Mouse (Mus musculus) myocyte (in vitro differentiated cells): ENCODE results near the gene Rtl10. TPM values are rescaled to one million over a fixed set of nuclear protein-coding genes. Genes with fewer than 3 reads are reported as not detected.

Experiments
- H3K27me3 ChIP-seq: one replicate; pipeline ENCODE4 v1.6.1; 2011; ENCODE audit not compliant: control insufficient read depth, insufficient read depth, insufficient read length
- H3K36me3 ChIP-seq: one replicate; pipeline ENCODE4 v1.6.1; 2011; ENCODE audit not compliant: control insufficient read depth, insufficient read depth
- H3K4me2 ChIP-seq: one replicate; pipeline ENCODE4 v1.6.1; 2011; ENCODE audit warnings: low read depth, control low read depth
- H3K4me3 ChIP-seq: one replicate; pipeline ENCODE4 v1.5.1; 2011; ENCODE audit warnings: mild to moderate bottlenecking, control low read depth, moderate library complexity
- H3K79me2 ChIP-seq: one replicate; pipeline ENCODE4 v1.6.1; 2011; ENCODE audit not compliant: control insufficient read depth, insufficient read depth
- H3ac ChIP-seq: one replicate; pipeline ENCODE4 v1.6.1; 2011; ENCODE audit not compliant: control insufficient read depth, insufficient read length
- CEBPB ChIP-seq: IDR thresholded peaks from 2 replicates; pipeline ENCODE4 v1.6.1; 2011; ENCODE audit warnings: mild to moderate bottlenecking, moderate library complexity; ENCODE audit not compliant: poor library complexity, insufficient read depth, severe bottlenecking
- E2F4 ChIP-seq: IDR thresholded peaks from one replicate; pipeline ENCODE4 v1.6.1; 2011; ENCODE audit warnings: mild to moderate bottlenecking, control low read depth, moderate library complexity; ENCODE audit not compliant: insufficient read depth
- MAX ChIP-seq: IDR thresholded peaks from one replicate; pipeline ENCODE4 v1.6.1; 2011; ENCODE audit warnings: low read depth, mild to moderate bottlenecking, control low read depth
- MYOD1 ChIP-seq, 3 experiments: IDR thresholded peaks; one replicate each; pipeline ENCODE4 v1.6.1; 2011; ENCODE audit warnings: control low read depth in 2 of 3, low read depth in 2 of 3, mild to moderate bottlenecking in 2 of 3, moderate library complexity in 1 of 3; ENCODE audit not compliant: insufficient read length in 2 of 3, control insufficient read depth in 1 of 3
- MYOG ChIP-seq, 3 experiments: IDR thresholded peaks; one replicate each; pipeline ENCODE4 v1.6.1; 2011; ENCODE audit warnings: control low read depth in 2 of 3, low read depth in 2 of 3, mild to moderate bottlenecking in 2 of 3; ENCODE audit not compliant: insufficient read length in 2 of 3, control insufficient read depth in 1 of 3, insufficient read depth in 1 of 3
- POLR2A ChIP-seq: IDR thresholded peaks from one replicate; pipeline ENCODE4 v1.6.1; 2011; ENCODE audit warnings: low read depth, mild to moderate bottlenecking, control low read depth, moderate library complexity; ENCODE audit not compliant: insufficient read length
- POLR2AphosphoS2 ChIP-seq: IDR thresholded peaks from one replicate; pipeline ENCODE4 v1.6.1; 2011; ENCODE audit warnings: low read depth, control low read depth; ENCODE audit not compliant: insufficient read length
- REST ChIP-seq: IDR thresholded peaks from one replicate; pipeline ENCODE4 v1.6.1; 2011; ENCODE audit warnings: mild to moderate bottlenecking, control low read depth, moderate library complexity; ENCODE audit not compliant: insufficient read depth, insufficient read length
- SRF ChIP-seq: IDR thresholded peaks from one replicate; pipeline ENCODE4 v1.6.1; 2011; ENCODE audit warnings: low read depth; ENCODE audit not compliant: control insufficient read depth, insufficient read length
- TCF12 ChIP-seq: IDR thresholded peaks from one replicate; pipeline ENCODE4 v1.6.1; 2011; ENCODE audit warnings: mild to moderate bottlenecking, control low read depth; ENCODE audit not compliant: poor library complexity, insufficient read depth, severe bottlenecking
- TCF3 ChIP-seq: IDR thresholded peaks from one replicate; pipeline ENCODE4 v1.6.1; 2011; ENCODE audit warnings: low read depth, control low read depth; ENCODE audit not compliant: insufficient read length
- USF1 ChIP-seq: IDR thresholded peaks from one replicate; pipeline ENCODE4 v1.6.1; 2011; ENCODE audit warnings: low read depth, mild to moderate bottlenecking, control low read depth, moderate library complexity
- polyA plus RNA-seq: library from polyadenylated mRNA; unstranded; fragments of >200 nt; fragmentation: generic; extraction: Trizol; gene quantifications from one replicate; pipeline ENCODE4 v1.2.1, GENCODE M21; 2012; ENCODE audit warnings: missing spikeins

Gene Rtl10
- polyA plus RNA-seq, 1 experiment, result 2.7 TPM

DNA sequence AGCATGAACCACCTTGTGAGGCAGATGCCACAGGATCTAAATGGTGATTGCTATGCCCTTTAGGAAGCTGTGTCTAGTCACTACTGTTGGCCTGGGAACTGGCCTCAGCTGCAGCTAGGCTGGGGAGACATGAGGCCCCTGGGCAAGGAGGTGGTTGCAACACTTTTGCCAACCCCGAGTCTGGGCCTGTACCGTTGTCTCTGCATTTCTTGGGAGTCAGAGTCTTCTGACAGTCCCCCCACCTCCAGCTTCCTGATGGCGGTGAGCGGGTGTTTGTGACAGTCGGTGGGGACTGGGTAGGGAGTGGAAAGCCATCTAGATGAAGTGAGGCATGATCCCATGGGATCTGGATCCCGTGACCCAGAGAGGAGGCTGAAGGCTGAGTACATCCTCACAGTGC is 43.3 kb upstream of the Rtl10 start:
- Histone ChIP-seq H3ac (no peak overlapping the region), H3K4me3 (no peak overlapping the region)
- TF ChIP-seq E2F4 (no peak), REST (no peak), CEBPB (no peak), USF1 (no peak), TCF3 (no peak), MAX (no peak), MYOD1 (IDR thresholded peaks at IDR 0.05; ENCODE audit: control insufficient read depth in 1 of 3, insufficient read length in 2 of 3, low read depth in 2 of 3) (no peak), POLR2AphosphoS2 (no peak), POLR2A (no peak), MYOG (IDR thresholded peaks at IDR 0.05; ENCODE audit: control insufficient read depth in 1 of 3, insufficient read depth in 1 of 3, insufficient read length in 2 of 3, low read depth in 2 of 3) (no peak), TCF12 (no peak)

DNA sequence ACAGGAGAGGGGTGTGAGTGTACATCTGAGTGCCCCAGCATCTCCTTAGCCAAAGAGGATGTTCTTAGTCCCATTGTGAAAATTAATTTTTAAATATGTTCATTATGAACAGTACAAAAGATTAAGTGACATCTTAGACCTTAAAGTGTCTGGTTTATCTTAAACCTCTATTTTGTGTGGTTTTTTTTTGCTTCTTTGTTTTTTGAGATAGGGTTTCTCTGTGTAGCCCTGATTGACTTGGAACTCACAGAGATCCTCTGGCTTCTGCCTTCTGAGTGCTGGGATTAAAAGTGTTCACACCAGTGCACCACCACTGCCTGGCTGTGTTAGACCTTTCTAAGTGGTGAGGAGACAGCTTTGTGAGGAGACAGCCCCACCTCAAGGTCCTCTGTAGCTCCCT is 40.0 kb upstream of the Rtl10 start:
- no peak overlapping the region for H3ac ChIP-seq
- no peak overlapping the region for H3K4me3 ChIP-seq
- TF ChIP-seq E2F4 (no peak), POLR2AphosphoS2 (no peak), MYOG (IDR thresholded peaks at IDR 0.05; ENCODE audit: control insufficient read depth in 1 of 3, insufficient read depth in 1 of 3, insufficient read length in 2 of 3, low read depth in 2 of 3) (no peak), MYOD1 (IDR thresholded peaks at IDR 0.05; ENCODE audit: control insufficient read depth in 1 of 3, insufficient read length in 2 of 3, low read depth in 2 of 3) (no peak), REST (no peak), TCF12 (no peak), MAX (no peak), SRF (no peak), POLR2A (no peak), CEBPB (no peak), USF1 (no peak), TCF3 (no peak)
- H3K36me3 ChIP-seq, result no peaks in the 10 kb centered on the region
- peak overlapping the region; percentile 92 for H3K4me2 ChIP-seq
- H3K79me2 ChIP-seq, result no peaks in the 10 kb centered on the region
- no peaks in the 10 kb centered on the region for H3K27me3 ChIP-seq

More for the DNA sequence above, 43.3 kb upstream of the Rtl10 start:
- Histone ChIP-seq H3K79me2 (no peaks in the 10 kb centered on the region), H3K27me3 (no peaks in the 10 kb centered on the region), H3K36me3 (no peaks in the 10 kb centered on the region), H3K4me2 (no peak overlapping the region)

DNA sequence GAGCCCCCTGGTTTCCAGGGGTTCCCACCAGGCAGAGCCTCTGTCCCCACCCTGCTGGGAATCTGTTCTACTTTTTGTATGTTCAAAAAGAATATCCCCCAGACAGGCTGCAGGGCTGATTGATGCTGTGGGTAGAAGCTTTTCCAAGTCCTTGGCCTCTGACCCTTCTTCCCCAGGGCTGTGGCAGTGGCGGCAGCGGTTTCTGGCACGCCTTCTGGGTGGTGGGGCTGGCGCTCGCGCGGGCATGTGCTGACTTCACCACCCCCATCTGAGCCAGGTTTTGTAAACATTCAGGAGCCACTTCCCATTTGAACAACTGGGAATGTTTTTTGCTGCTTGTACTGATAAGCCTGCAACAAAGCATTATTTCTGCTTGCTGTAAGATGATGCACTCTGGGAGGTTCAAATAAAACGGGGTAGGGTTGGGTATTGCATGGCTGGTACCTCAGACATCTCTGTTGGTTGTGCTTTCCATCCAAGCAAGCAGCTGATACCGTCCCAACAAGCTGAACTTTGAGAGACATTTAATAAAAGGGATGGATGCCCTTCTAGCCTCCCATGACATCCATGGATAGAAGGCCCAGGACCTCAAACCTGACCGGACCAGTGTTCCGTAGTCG is 39.3 kb upstream of the Rtl10 start:
- H3K36me3 ChIP-seq, result no peaks in the 10 kb centered on the region
- no peak overlapping the region for H3ac ChIP-seq
- H3K4me2 ChIP-seq, result peak overlapping the region; percentile 92
- TF ChIP-seq POLR2AphosphoS2 (no peak), MYOD1 (IDR thresholded peaks at IDR 0.05; ENCODE audit: control insufficient read depth in 1 of 3, insufficient read length in 2 of 3, low read depth in 2 of 3) (peak in 1 of 3 experiments; percentile 24), TCF3 (no peak)
- no peaks in the 10 kb centered on the region for H3K27me3 ChIP-seq
- no peak overlapping the region for H3K4me3 ChIP-seq
- no peaks in the 10 kb centered on the region for H3K79me2 ChIP-seq

DNA sequence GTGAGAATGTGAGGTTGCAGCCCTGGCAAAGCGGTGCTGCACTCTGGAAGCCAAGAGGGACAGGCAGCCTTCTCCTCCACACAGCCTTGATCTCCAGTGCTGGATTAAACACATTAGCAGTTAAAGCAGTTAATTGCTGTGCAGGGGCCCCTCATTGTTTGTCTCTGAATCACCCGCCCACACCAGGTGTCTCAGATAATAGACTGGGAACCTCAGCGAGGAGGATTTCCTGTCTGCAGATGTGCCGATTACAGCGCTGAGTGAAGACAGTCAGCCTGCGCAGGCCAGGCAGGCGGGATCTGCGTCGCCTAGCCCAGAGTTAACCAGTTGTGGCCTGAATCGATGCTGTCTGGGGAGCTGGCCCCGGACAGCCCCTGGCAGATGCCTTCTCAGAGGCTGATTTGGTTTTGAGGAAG is 38.7 kb upstream of the Rtl10 start:
- no peaks in the 10 kb centered on the region for H3K36me3 ChIP-seq
- TF ChIP-seq TCF12 (peak; percentile 6), MYOG (IDR thresholded peaks at IDR 0.05; ENCODE audit: control insufficient read depth in 1 of 3, insufficient read depth in 1 of 3, insufficient read length in 2 of 3, low read depth in 2 of 3) (peak in 1 of 3 experiments; percentile 22), TCF3 (no peak)
- peak overlapping the region; percentile 92 for H3K4me2 ChIP-seq
- no peaks in the 10 kb centered on the region for H3K79me2 ChIP-seq
- no peak overlapping the region for H3K4me3 ChIP-seq
- no peaks in the 10 kb centered on the region for H3K27me3 ChIP-seq
- H3ac ChIP-seq, result no peak overlapping the region

DNA sequence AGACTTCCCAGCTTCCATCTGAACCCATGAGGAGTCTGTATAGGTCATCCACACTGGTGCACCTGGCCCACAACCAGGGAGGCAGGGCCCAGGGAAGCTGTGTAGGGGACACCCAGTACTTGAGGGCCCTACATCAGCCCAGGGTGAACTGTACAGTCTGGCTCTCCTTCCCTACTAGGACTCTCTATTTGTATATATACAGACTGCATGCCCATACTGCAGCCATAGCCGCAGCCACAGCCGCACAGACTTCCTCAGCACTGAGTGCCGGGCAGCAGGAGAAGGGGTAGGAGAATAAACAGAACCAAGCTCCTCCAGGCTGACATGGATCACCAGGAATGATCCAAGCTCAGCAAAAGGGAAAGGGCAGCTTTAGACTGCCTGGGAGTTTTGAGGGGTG is 37.9 kb upstream of the Rtl10 start:
- Histone ChIP-seq H3K4me2 (no peak overlapping the region), H3K36me3 (no peaks in the 10 kb centered on the region), H3K27me3 (no peaks in the 10 kb centered on the region), H3K4me3 (no peak overlapping the region), H3ac (no peak overlapping the region), H3K79me2 (no peaks in the 10 kb centered on the region)
- TF ChIP-seq TCF3 (no peak), MAX (no peak), MYOG (IDR thresholded peaks at IDR 0.05; ENCODE audit: control insufficient read depth in 1 of 3, insufficient read depth in 1 of 3, insufficient read length in 2 of 3, low read depth in 2 of 3) (no peak), TCF12 (no peak), POLR2A (no peak), MYOD1 (IDR thresholded peaks at IDR 0.05; ENCODE audit: control insufficient read depth in 1 of 3, insufficient read length in 2 of 3, low read depth in 2 of 3) (no peak), E2F4 (no peak), REST (no peak)
